Mouse (Mus musculus): ENCODE measurements around the gene Maml3. TPM values are rescaled to one million over a fixed set of nuclear protein-coding genes. Genes with fewer than 3 reads are reported as not detected.

The Maml3 gene
- polyA plus RNA-seq, 1 experiment: 6.2 TPM

GRCm38 (mm10) chr3:52046027-52046700 lies 58.7 kb downstream of the Maml3 start:
- DNase-seq (ENCODE audit: low read depth): no peak

- no peak for DNase-seq (ENCODE audit: low read depth)
Measured at GRCm38 (mm10) chr3:52045221-52045641, 59.6 kb downstream of the Maml3 start.

- no peak for DNase-seq (ENCODE audit: low read depth)
Measured at GRCm38 (mm10) chr3:52044651-52045050, 60.2 kb downstream of the Maml3 start.

- no peak for DNase-seq (ENCODE audit: low read depth)
Measured at GRCm38 (mm10) chr3:52043847-52044246, 61.0 kb downstream of the Maml3 start.

GRCm38 (mm10) chr3:52042680-52043079 lies 62.2 kb downstream of the Maml3 start:
- DNase-seq (ENCODE audit: low read depth): no peak

- peak; percentile 90 for DNase-seq (ENCODE audit: low read depth)
Measured at GRCm38 (mm10) chr3:52039958-52040357, 64.9 kb downstream of the Maml3 start.

GRCm38 (mm10) chr3:52037260-52037659 lies 67.6 kb downstream of the Maml3 start:
- DNase-seq (ENCODE audit: low read depth): no peak

- DNase-seq (ENCODE audit: low read depth): no peak
Measured at GRCm38 (mm10) chr3:52035404-52035803, 69.5 kb downstream of the Maml3 start.

- no peak for DNase-seq (ENCODE audit: low read depth)
Measured at GRCm38 (mm10) chr3:52033857-52034588, 70.9 kb downstream of the Maml3 start.

- DNase-seq (ENCODE audit: low read depth): no peak
Measured at GRCm38 (mm10) chr3:52031327-52031726, 73.5 kb downstream of the Maml3 start.

GRCm38 (mm10) chr3:52030114-52030513 lies 74.8 kb downstream of the Maml3 start:
- DNase-seq (ENCODE audit: low read depth): no peak

GRCm38 (mm10) chr3:52029661-52030081 lies 75.2 kb downstream of the Maml3 start:
- no peak for DNase-seq (ENCODE audit: low read depth)

- no peak for DNase-seq (ENCODE audit: low read depth)
Measured at GRCm38 (mm10) chr3:52027972-52028371, 76.9 kb downstream of the Maml3 start.

GRCm38 (mm10) chr3:52022486-52022885 lies 82.4 kb downstream of the Maml3 start:
- DNase-seq (ENCODE audit: low read depth): no peak

- DNase-seq (ENCODE audit: low read depth): no peak
Measured at GRCm38 (mm10) chr3:52018103-52018439, 86.8 kb downstream of the Maml3 start.

GRCm38 (mm10) chr3:52017439-52018102 lies 87.3 kb downstream of the Maml3 start:
- no peak for DNase-seq (ENCODE audit: low read depth)

GRCm38 (mm10) chr3:52016178-52016577 lies 88.7 kb downstream of the Maml3 start:
- no peak for DNase-seq (ENCODE audit: low read depth)

GRCm38 (mm10) chr3:52015556-52015955 lies 89.3 kb downstream of the Maml3 start:
- no peak for DNase-seq (ENCODE audit: low read depth)

GRCm38 (mm10) chr3:52011032-52011710 lies 93.7 kb downstream of the Maml3 start:
- no peak for DNase-seq (ENCODE audit: low read depth)

- DNase-seq (ENCODE audit: low read depth): no peak
Measured at GRCm38 (mm10) chr3:52009321-52009720, 95.6 kb downstream of the Maml3 start.

GRCm38 (mm10) chr3:52007602-52008252 lies 97.1 kb downstream of the Maml3 start:
- DNase-seq (ENCODE audit: low read depth): no peak

All from gonadal fat pad, adult 2 months (tissue).